Mouse (Mus musculus) bone marrow macrophage, adult 2 months (primary cell): ENCODE results near the gene Aif1l. TPM values are rescaled to one million over a fixed set of nuclear protein-coding genes. Genes with fewer than 3 reads are reported as not detected.

ENCODE experiments used
- H3K27ac ChIP-seq: 2 replicates; pipeline ENCODE4 v1.5.1; 2012; ENCODE audit warnings: low read depth, low read length; ENCODE audit not compliant: insufficient read depth
- H3K4me1 ChIP-seq: 2 replicates; pipeline ENCODE4 v1.6.1; 2012; ENCODE audit warnings: low read length; ENCODE audit not compliant: control insufficient read depth, insufficient read depth
- H3K4me3 ChIP-seq: 2 replicates; pipeline ENCODE4 v1.5.1; 2012; ENCODE audit warnings: mild to moderate bottlenecking, low read length, moderate library complexity; ENCODE audit not compliant: insufficient read depth
- CTCF ChIP-seq: IDR thresholded peaks from 2 replicates; pipeline ENCODE4 v1.5.1; 2012; ENCODE audit warnings: low read depth, mild to moderate bottlenecking, low read length, moderate library complexity
- POLR2A ChIP-seq: IDR thresholded peaks from 2 replicates; pipeline ENCODE4 v1.6.1; 2012; ENCODE audit warnings: mild to moderate bottlenecking, low read depth, low read length, borderline replicate concordance
- polyA plus RNA-seq: library from polyadenylated mRNA; stranded (reverse); fragments of >200 nt; gene quantifications from 2 replicates; pipeline ENCODE4 v1.2.4, GENCODE M21; 2012; ENCODE audit not compliant: missing spikeins, insufficient read depth, insufficient read length

Gene Aif1l
- polyA plus RNA-seq, 1 experiment: not detected

- TF ChIP-seq POLR2A (no peak), CTCF (no peak)
- Histone ChIP-seq H3K27ac (no peak overlapping the region), H3K4me3 (no peak overlapping the region), H3K4me1 (0 out of 2 replicates have a peak, but pooled peaks cover 3% of the 10 kb centered on the region)
Observed at GRCm38 (mm10) chr2:31964191-31964590, 14.3 kb downstream of the Aif1l start.

- TF ChIP-seq CTCF (peak; percentile 61), POLR2A (no peak)
- Histone ChIP-seq H3K27ac (no peak overlapping the region), H3K4me3 (no peak overlapping the region), H3K4me1 (no peaks in the 10 kb centered on the region)
Observed at GRCm38 (mm10) chr2:31965110-31965509, 15.2 kb downstream of the Aif1l start.

GRCm38 (mm10) chr2:31966801-31967200 is 16.9 kb downstream of the Aif1l start:
- TF ChIP-seq CTCF (no peak), POLR2A (no peak)

GRCm38 (mm10) chr2:31972589-31972988 is 22.6 kb downstream of the Aif1l start:
- no peak for TF ChIP-seq POLR2A
- no peak for TF ChIP-seq CTCF
- H3K4me3 ChIP-seq: no peak overlapping the region
- no peak overlapping the region for H3K27ac ChIP-seq
- peaks cover 14% of the 10 kb centered on the region for H3K4me1 ChIP-seq

More at GRCm38 (mm10) chr2:31966801-31967200, 16.9 kb downstream of the Aif1l start:
- no peak overlapping the region for H3K4me3 ChIP-seq
- no peaks in the 10 kb centered on the region for H3K4me1 ChIP-seq
- no peak overlapping the region for H3K27ac ChIP-seq

- Histone ChIP-seq H3K4me3 (peak within 1 kb of the TSS; percentile 89), H3K27ac (peak within 1 kb of the TSS; percentile 53), H3K4me1 (peaks cover 14% of the 10 kb centered on the region)
- TF ChIP-seq POLR2A (peak; percentile 38; the same call in 1 of the 2 replicates), CTCF (no peak)
Observed at GRCm38 (mm10) chr2:31974141-31974808, 24.3 kb downstream of the Aif1l start, which contains the start of gene Nup214. Gene Nup214 (plus strand): TSS chr2:31974436.

GRCm38 (mm10) chr2:31974809-31975371 is 25.0 kb downstream of the Aif1l start:
- H3K4me3 ChIP-seq: peak overlapping the region; percentile 89
- TF ChIP-seq POLR2A (no peak), CTCF (no peak)
- H3K4me1 ChIP-seq: peaks cover 14% of the 10 kb centered on the region
- H3K27ac ChIP-seq: peak overlapping the region; percentile 53

- TF ChIP-seq CTCF (no peak), POLR2A (no peak)
- H3K4me1 ChIP-seq: peaks cover 9% of the 10 kb centered on the region; the same call in 1 of the 2 replicates
- H3K4me3 ChIP-seq: no peak overlapping the region
- H3K27ac ChIP-seq: no peak overlapping the region
Observed at GRCm38 (mm10) chr2:31987774-31988173, 37.8 kb downstream of the Aif1l start.

GRCm38 (mm10) chr2:31990961-31991360 is 41.0 kb downstream of the Aif1l start:
- Histone ChIP-seq H3K27ac (no peak overlapping the region), H3K4me1 (peaks cover 9% of the 10 kb centered on the region; the same call in 1 of the 2 replicates), H3K4me3 (no peak overlapping the region)
- TF ChIP-seq CTCF: no peak
- no peak for TF ChIP-seq POLR2A

- TF ChIP-seq POLR2A (no peak), CTCF (no peak)
- Histone ChIP-seq H3K27ac (no peak overlapping the region), H3K4me3 (no peak overlapping the region), H3K4me1 (no peaks in the 10 kb centered on the region)
Observed at GRCm38 (mm10) chr2:31994896-31995295, 45.0 kb downstream of the Aif1l start.

- Histone ChIP-seq H3K4me1 (no peaks in the 10 kb centered on the region), H3K27ac (no peak overlapping the region), H3K4me3 (no peak overlapping the region)
- TF ChIP-seq CTCF: no peak
- no peak for TF ChIP-seq POLR2A
Observed at GRCm38 (mm10) chr2:31996060-31996459, 46.1 kb downstream of the Aif1l start.
